Mouse (Mus musculus): ENCODE measurements around the gene Ddr1.

- TF ChIP-seq POLR2A (IDR thresholded peaks at IDR 0.05; ENCODE audit: insufficient read depth, low read length) (no peak), CTCF (IDR thresholded peaks at IDR 0.05; ENCODE audit: low read depth, low read length) (no peak)
These were observed 22.6 kb upstream of the Ddr1 start for GRCm38 (mm10) chr17:35727028-35727427.

Measured in ES-Bruce4 (cell line).